Mouse (Mus musculus) layer of hippocampus, postnatal 10 days (tissue): Measurements from ENCODE around the gene Ly6g5b. TPM values are rescaled to one million over a fixed set of nuclear protein-coding genes. Genes with fewer than 3 reads are reported as not detected.

Source experiments
- DNase-seq, 2 experiments: peaks; one replicate each; pipeline ENCODE4 v3.0.0; 2021; ENCODE audit warnings: low spot score in 2 of 2
- total RNA-seq, 2 experiments: library from RNA; stranded (reverse); gene quantifications; 2 replicates each; pipeline ENCODE4 v1.2.3; 2021

Ly6g5b gene
- total RNA-seq, 2 experiments from 2014 or later: 0.58 to 0.82 TPM

GRCm38 (mm10) chr17:35082841-35083576 lies 32.2 kb downstream of the Ly6g5b start:
- no peak for DNase-seq

GRCm38 (mm10) chr17:35080710-35081109 lies 34.5 kb downstream of the Ly6g5b start:
- no peak for DNase-seq

DNA sequence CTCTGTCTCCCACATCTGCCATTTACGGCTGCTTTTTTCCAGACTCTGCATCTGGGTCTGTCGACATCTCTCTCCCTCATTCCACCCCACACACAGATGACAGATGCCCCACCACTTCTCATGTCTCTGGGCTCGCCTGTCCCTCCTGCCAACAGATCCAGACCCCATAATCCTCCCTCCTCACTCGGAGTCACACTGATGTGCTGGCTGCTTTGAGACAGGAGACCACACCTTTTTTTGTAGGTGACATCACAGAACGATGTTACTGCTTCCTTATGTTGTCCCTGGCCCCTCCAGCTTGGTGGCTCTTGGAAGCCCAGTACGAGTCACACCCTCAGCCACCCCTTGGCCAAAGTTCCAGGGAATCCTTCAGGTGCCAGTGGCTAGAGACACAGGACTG lies 35.0 kb downstream of the Ly6g5b start:
- DNase-seq: no peak

GRCm38 (mm10) chr17:35079778-35080177 lies 35.5 kb downstream of the Ly6g5b start:
- DNase-seq: no peak

DNA sequence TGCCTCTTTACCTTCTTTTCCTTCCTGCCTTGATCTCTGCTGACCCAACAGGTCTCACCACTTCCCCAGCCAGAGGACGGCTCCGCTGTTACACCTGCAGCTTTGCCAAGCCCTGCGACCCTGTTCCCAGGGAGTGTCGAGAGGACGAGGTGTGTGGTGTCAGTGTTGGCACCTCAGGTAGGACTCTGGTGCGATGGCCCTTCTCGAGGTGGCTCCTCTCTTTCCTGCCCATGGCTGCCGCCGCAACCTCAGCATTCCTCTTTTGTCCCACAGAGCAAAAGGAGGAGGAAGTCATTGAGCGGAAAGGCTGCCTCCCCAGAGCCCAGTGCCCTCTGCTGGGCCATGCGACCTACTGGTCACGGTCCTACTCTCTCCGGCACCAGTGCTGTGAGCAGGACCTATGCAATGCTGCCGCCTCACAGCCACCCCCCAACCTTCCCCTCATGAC lies 37.4 kb downstream of the Ly6g5b start, which contains the start of gene Ly6g6d:
Gene Ly6g6d (minus strand): TSS at position 280 of the 448 bp plus-strand sequence.
- DNase-seq: peak in 1 of 2 experiments; percentile 43

GRCm38 (mm10) chr17:35077285-35077684 lies 37.9 kb downstream of the Ly6g5b start:
- no peak for DNase-seq

DNA sequence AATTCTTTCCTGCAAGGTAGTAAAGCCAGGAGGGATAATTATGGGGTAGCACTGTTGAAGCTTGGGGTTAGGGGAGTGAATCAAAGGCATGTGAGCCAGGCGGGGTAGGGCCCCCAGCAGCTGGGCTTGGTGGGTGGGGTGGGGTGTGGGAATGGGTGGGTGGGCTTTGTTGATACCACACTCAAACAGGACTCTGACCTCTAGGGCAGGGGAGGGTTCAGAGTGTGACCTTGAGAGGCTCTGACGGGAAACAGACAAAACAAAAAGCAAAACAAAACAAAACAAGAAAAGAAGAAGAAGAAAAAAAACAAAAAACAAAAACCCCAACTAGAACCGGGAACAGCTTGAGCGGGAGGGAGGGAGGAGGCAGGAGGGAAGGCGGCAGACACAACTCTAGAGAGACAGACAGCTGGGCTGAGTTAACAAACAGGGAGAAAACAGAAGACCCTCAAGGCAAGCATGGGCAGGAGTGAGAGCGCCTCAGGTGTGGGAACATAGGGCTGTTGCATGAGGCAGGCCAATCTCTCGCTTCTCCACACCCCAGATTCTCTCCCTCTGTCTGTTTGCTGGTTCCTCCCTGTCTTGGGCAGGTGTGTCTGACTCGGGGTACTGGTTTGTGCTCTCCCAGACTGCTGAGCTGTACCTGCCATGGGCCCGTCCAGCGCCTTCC lies 38.6 kb downstream of the Ly6g5b start, which contains the start of gene Ly6g6e:
Gene Ly6g6e (plus strand): TSS at position 396 of the 670 bp plus-strand sequence.
- no peak for DNase-seq

DNA sequence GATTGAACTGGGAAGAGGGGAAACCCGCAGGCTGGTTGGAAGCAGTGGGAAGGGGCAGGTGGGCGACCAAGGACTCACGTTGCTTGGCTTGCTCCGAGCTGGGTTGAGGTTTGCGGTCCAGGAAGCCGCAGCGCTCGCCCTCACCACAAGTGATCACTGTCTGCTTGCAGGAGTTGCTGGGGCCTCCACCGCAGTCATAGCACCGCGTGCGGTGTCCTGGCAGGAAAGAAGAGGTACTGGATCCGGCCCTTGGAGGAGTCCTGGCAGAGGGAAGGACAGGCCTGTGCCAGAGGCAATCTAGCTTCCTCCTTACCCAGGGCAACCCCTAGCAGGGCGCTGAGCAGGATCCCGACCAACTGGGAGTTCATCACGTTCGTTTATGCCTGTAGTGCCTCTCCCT lies 41.1 kb downstream of the Ly6g5b start:
- DNase-seq: no peak

DNA sequence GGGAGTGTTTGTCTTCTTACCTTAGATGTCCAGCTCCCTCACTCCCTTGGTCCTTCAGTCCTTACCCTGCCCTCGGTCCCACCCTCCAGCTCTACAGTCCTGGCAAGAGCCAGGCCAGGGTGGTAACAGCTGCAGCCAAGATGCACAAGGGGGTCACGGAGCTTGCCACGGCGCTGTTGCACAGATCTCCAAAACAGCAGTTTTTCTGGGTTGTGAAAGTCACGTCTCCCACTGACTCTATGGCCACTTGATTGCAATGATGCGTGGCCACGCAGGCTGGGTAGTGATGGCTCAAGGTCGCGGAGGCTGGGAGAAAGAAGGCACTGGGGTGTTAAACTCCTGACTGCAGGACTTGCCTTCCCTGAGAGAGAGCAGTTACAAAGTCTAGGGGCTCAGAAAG lies 43.8 kb downstream of the Ly6g5b start:
- DNase-seq: no peak

- no peak for DNase-seq
These were observed 44.5 kb downstream of the Ly6g5b start for GRCm38 (mm10) chr17:35070556-35071229.

DNA sequence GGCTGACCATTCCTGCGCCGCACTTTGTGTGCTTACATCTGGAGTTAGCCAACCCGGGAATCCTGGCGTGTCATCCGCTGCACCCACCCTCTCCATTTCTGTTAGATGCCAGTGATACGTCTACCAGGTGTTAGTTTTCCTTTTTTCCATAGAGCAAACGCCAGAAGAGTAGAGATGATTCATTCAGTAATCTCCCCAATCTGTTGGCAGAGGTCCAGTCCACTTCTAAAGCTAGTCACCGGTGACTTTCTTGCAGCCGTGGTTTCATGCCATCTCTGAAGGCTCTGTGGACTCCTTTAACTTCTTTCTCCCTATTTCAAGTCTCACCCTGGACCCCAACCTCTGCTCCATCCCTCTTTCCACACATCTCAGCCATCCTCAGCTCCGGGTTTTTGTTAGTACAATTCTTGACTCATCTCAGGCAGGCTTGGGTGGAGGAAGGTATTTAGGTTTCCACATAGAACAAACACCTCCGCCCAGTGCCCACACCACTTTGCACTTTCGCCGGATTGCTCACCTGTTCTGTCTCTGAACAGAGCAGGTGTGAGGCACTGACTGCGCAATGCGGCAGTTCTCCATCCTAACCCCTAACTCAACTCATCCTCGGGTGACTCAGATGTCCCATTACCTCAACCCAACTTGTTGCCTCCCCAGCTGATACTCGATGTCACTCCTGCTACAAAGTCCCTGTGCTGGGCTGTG lies 46.9 kb downstream of the Ly6g5b start:
- no peak for DNase-seq

DNA sequence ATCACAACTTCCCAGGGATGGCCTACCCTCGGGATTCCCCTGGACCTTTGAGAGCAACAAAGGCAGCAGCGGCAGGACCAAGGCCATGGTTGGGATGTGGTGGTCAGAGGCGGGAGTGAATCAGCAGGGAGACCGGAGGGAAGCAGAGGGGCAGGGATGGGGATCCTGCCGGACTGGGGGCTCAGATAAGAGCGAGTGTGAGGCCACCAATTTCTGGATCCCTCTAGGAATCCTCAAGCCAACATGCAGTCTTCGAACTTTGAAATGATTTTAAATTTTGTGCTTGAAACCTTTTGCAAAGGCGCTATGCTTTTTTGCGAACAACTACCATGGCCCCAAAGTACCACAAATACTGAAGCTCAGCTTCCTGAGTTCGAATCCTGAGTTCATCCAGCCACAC lies 49.1 kb downstream of the Ly6g5b start, which contains the start of gene Mpig6b:
Gene Mpig6b (minus strand): TSS at position 101 of the 400 bp plus-strand sequence.
- DNase-seq: no peak

DNA sequence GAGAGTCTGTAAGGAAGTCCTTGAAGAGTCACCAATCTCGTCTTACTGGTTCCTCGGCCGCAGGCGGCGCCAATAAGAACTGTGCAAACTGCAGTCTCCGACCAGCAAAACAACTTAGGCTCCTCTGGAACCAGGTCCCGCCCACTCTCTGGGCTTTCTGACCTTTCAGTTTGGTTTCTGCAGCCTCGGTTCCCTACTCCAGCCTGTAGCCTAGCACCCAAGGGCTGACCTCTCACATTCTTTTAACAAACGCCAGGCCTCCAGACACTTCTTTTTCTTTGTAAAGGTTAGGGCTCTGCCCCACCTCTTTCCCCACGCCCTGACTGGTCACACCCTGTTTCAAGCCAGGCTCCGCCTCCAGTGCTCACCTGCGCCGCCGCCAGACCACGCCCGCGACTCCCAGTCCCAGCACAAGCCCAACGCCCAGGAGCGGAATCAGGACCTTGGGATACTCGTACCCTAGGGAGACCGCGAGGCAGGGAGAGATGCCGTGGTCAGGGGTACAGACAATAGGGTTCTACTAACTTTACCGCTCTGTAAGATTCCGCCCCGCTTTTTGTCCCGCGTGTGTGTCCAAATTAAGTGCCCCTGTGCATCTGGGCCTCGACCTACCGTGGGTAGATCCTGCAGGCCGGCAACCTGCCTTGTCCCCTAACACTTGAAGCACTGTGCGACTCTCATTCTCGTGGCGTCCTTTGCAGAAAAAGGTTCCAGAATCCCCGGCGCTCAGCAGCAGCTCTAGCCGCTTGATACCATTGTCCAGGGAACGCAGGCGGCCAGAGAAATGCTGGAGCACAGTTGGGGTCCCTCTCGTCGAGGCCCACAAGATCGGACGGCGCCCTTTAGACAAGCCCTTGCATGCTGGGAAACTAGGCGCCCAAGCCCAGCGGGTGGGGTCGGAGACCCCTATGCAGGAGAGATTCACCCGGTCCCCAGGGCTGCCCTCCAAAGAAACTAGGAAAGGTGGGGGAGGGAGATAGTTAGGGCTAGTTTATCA lies 50.0 kb downstream of the Ly6g5b start, which contains the start of gene Ly6g6c:
Gene Ly6g6c (plus strand): TSS at position 438 of the 997 bp plus-strand sequence.
- DNase-seq: no peak

GRCm38 (mm10) chr17:35064378-35064877 lies 50.8 kb downstream of the Ly6g5b start:
- DNase-seq: no peak

Other genes starting within 250 kb of the Ly6g5b start
- 10 to 100 TPM in 1 of 2 experiments, 1 to 10 TPM in 1; 9.8 to 10.0 TPM for gene Zbtb12, start 235.9 kb downstream of the Ly6g5b start, total RNA-seq
- gene Gm20547, start 233.4 kb downstream of the Ly6g5b start, total RNA-seq: under 1 TPM in 1 of 2 experiments, not detected in 1; 0.20 TPM
- 1 to 10 TPM; 1.3 to 1.4 TPM for gene C2, start 217.2 kb downstream of the Ly6g5b start, total RNA-seq
- 100 to 1,000 TPM; 174 to 175 TPM for gene Ehmt2, start 217.0 kb downstream of the Ly6g5b start, total RNA-seq
- gene Slc44a4, start 201.0 kb downstream of the Ly6g5b start, total RNA-seq: under 1 TPM; 0.16 to 0.20 TPM
- gene Neu1, start 184.2 kb downstream of the Ly6g5b start, total RNA-seq: 10 to 100 TPM; 23.6 to 24.4 TPM
- 1 to 10 TPM; 4.3 to 5.3 TPM for gene Hspa1b, start 156.2 kb downstream of the Ly6g5b start, total RNA-seq
- gene Gm20481, start 145.5 kb downstream of the Ly6g5b start, total RNA-seq: not detected
- gene Hspa1a, start 143.3 kb downstream of the Ly6g5b start, total RNA-seq: 1 to 10 TPM; 6.8 to 8.7 TPM
- under 1 TPM; 0.30 to 0.38 TPM for gene Hspa1l, start 142.7 kb downstream of the Ly6g5b start, total RNA-seq
- gene Lsm2, start 133.6 kb downstream of the Ly6g5b start, total RNA-seq: 10 to 100 TPM; 24.2 to 25.9 TPM
- gene Vars, start 114.4 kb downstream of the Ly6g5b start, total RNA-seq: 10 to 100 TPM; 56.3 to 62.1 TPM
- gene Vwa7, start 98.8 kb downstream of the Ly6g5b start, total RNA-seq: under 1 TPM; 0.16 to 0.30 TPM
- 1 to 10 TPM in 1 of 2 experiments, under 1 TPM in 1; 0.53 to 1.4 TPM for gene Sapcd1, start 87.4 kb downstream of the Ly6g5b start, total RNA-seq
- 1 to 10 TPM in 1 of 2 experiments, under 1 TPM in 1; 0.91 to 1.4 TPM for gene Msh5, start 68.7 kb downstream of the Ly6g5b start, total RNA-seq
- gene Clic1, start 65.5 kb downstream of the Ly6g5b start, total RNA-seq: 10 to 100 TPM; 19.3 to 19.6 TPM
- gene Ddah2, start 56.4 kb downstream of the Ly6g5b start, total RNA-seq: 10 to 100 TPM; 47.3 to 59.0 TPM
- gene Ly6g6c, start 50.0 kb downstream of the Ly6g5b start, total RNA-seq: not detected
- not detected for gene Mpig6b, start 49.2 kb downstream of the Ly6g5b start, total RNA-seq
- gene Ly6g6e, start 38.5 kb downstream of the Ly6g5b start, total RNA-seq: 1 to 10 TPM; 2.8 to 3.5 TPM
- gene Ly6g6d, start 37.4 kb downstream of the Ly6g5b start, total RNA-seq: 1 to 10 TPM in 1 of 2 experiments, under 1 TPM in 1; 0.78 to 1.6 TPM
- not detected for gene Ly6g6f, start 29.8 kb downstream of the Ly6g5b start, total RNA-seq
- gene Abhd16a, start 26.2 kb downstream of the Ly6g5b start, total RNA-seq: 10 to 100 TPM; 77.4 to 79.9 TPM
- not detected for gene Ly6g5c, start 7.1 kb downstream of the Ly6g5b start, total RNA-seq
- gene Gpank1, start 6.0 kb upstream of the Ly6g5b start, total RNA-seq: 10 to 100 TPM; 10.7 to 14.6 TPM
- gene Csnk2b, start 6.6 kb upstream of the Ly6g5b start, total RNA-seq: 100 to 1,000 TPM; 178 to 202 TPM
- gene D17H6S53E, start 10.9 kb upstream of the Ly6g5b start, total RNA-seq: 10 to 100 TPM; 21.4 to 25.9 TPM
- not detected for gene Apom, start 16.6 kb upstream of the Ly6g5b start, total RNA-seq
- gene Bag6, start 19.8 kb upstream of the Ly6g5b start, total RNA-seq: 100 to 1,000 TPM; 284 to 308 TPM
- 100 to 1,000 TPM; 284 to 322 TPM for gene Prrc2a, start 49.5 kb upstream of the Ly6g5b start, total RNA-seq
- gene Aif1, start 60.6 kb upstream of the Ly6g5b start, total RNA-seq: 10 to 100 TPM; 10.3 to 10.5 TPM
- 10 to 100 TPM; 15.6 to 17.2 TPM for gene Lst1, start 73.0 kb upstream of the Ly6g5b start, total RNA-seq
- gene Ltb, start 79.0 kb upstream of the Ly6g5b start, total RNA-seq: 1 to 10 TPM in 1 of 2 experiments, under 1 TPM in 1; 0.74 to 1.2 TPM
- gene Tnf, start 86.6 kb upstream of the Ly6g5b start, total RNA-seq: not detected
- gene Lta, start 89.9 kb upstream of the Ly6g5b start, total RNA-seq: under 1 TPM; 0.43 to 0.71 TPM
- not detected for gene Gm16181, start 105.4 kb upstream of the Ly6g5b start, total RNA-seq
- 100 to 1,000 TPM; 310 to 356 TPM for gene Atp6v1g2, start 118.2 kb upstream of the Ly6g5b start, total RNA-seq
- 10 to 100 TPM; 14.2 to 15.5 TPM for gene Nfkbil1, start 120.4 kb upstream of the Ly6g5b start, total RNA-seq
- 100 to 1,000 TPM; 257 to 272 TPM for gene Ddx39b, start 126.3 kb upstream of the Ly6g5b start, total RNA-seq
- gene H2-D1, start 147.3 kb upstream of the Ly6g5b start, total RNA-seq: 10 to 100 TPM; 15.2 to 17.5 TPM
- gene H2-Q1, start 205.0 kb upstream of the Ly6g5b start, total RNA-seq: under 1 TPM in 1 of 2 experiments, not detected in 1; 0.74 TPM
- 1 to 10 TPM; 2.0 to 2.1 TPM for gene H2-Q2, start 226.8 kb upstream of the Ly6g5b start, total RNA-seq